Mouse (Mus musculus): Measurements from ENCODE around the gene Rab40c.

The Rab40c gene

GRCm38 (mm10) chr17:25900193-25900592 lies 19.3 kb downstream of the Rab40c start:
- DNase-seq (ENCODE audit: low spot score): no peak

GRCm38 (mm10) chr17:25895891-25896290 lies 23.6 kb downstream of the Rab40c start:
- no peak for DNase-seq (ENCODE audit: low spot score)

GRCm38 (mm10) chr17:25895415-25895814 lies 24.1 kb downstream of the Rab40c start:
- no peak for DNase-seq (ENCODE audit: low spot score)

- DNase-seq (ENCODE audit: low spot score): no peak
Observed at GRCm38 (mm10) chr17:25893975-25894617, 25.4 kb downstream of the Rab40c start.

- no peak for DNase-seq (ENCODE audit: low spot score)
Observed at GRCm38 (mm10) chr17:25888837-25889236, 30.7 kb downstream of the Rab40c start.

GRCm38 (mm10) chr17:25887467-25887866 lies 32.1 kb downstream of the Rab40c start:
- DNase-seq (ENCODE audit: low spot score): no peak

GRCm38 (mm10) chr17:25886806-25887205 lies 32.7 kb downstream of the Rab40c start:
- no peak for DNase-seq (ENCODE audit: low spot score)

GRCm38 (mm10) chr17:25885636-25886035 lies 33.9 kb downstream of the Rab40c start:
- DNase-seq (ENCODE audit: low spot score): no peak

- no peak for DNase-seq (ENCODE audit: low spot score)
Observed at GRCm38 (mm10) chr17:25883824-25884223, 35.7 kb downstream of the Rab40c start.

GRCm38 (mm10) chr17:25883268-25883667 lies 36.3 kb downstream of the Rab40c start:
- no peak for DNase-seq (ENCODE audit: low spot score)

GRCm38 (mm10) chr17:25882306-25882705 lies 37.2 kb downstream of the Rab40c start:
- DNase-seq (ENCODE audit: low spot score): no peak

- DNase-seq (ENCODE audit: low spot score): no peak
Observed at GRCm38 (mm10) chr17:25881691-25882090, 37.8 kb downstream of the Rab40c start.

- no peak for DNase-seq (ENCODE audit: low spot score)
Observed at GRCm38 (mm10) chr17:25880913-25881641, 38.5 kb downstream of the Rab40c start.

GRCm38 (mm10) chr17:25880196-25880910 lies 39.2 kb downstream of the Rab40c start, which contains the start of gene Wfikkn1:
Wfikkn1 (minus strand) TSS chr17:25880858.
- no peak for DNase-seq (ENCODE audit: low spot score)

GRCm38 (mm10) chr17:25879750-25880149 lies 39.8 kb downstream of the Rab40c start:
- no peak for DNase-seq (ENCODE audit: low spot score)

- DNase-seq (ENCODE audit: low spot score): no peak
Observed at GRCm38 (mm10) chr17:25879261-25879660, 40.3 kb downstream of the Rab40c start.

GRCm38 (mm10) chr17:25878611-25879180 lies 40.8 kb downstream of the Rab40c start:
- DNase-seq (ENCODE audit: low spot score): no peak

GRCm38 (mm10) chr17:25877741-25878610 lies 41.6 kb downstream of the Rab40c start:
- DNase-seq (ENCODE audit: low spot score): no peak

GRCm38 (mm10) chr17:25877025-25877424 lies 42.5 kb downstream of the Rab40c start:
- DNase-seq (ENCODE audit: low spot score): no peak

- no peak for DNase-seq (ENCODE audit: low spot score)
Observed at GRCm38 (mm10) chr17:25876347-25876915, 43.1 kb downstream of the Rab40c start.

Measured in ovary, adult 18-20 months (tissue).